Mouse (Mus musculus): ENCODE data around the gene Nrbf2. TPM values are rescaled to one million over a fixed set of nuclear protein-coding genes. Genes with fewer than 3 reads are reported as not detected.
A peak's percentile ranks its signal among the peaks of the same experiment; 100 is the strongest.

Nrbf2 gene
- polyA plus RNA-seq, 1 experiment from 2014 or later: 48.1 TPM

GRCm38 (mm10) chr10:67317931-67318460, 32.9 kb upstream of the Nrbf2 start:
- WGBS: 2% methylated on average over 20 of the region's 20 CpGs
- Histone ChIP-seq H3K4me1 (ENCODE audit: control insufficient read depth, insufficient read depth, low read length) (no peaks in the 10 kb centered on the region), H3K9me3 (replicated peaks; ENCODE audit: control insufficient read depth, low read length) (no peaks in the 10 kb centered on the region), H3K27ac (replicated peaks; ENCODE audit: low read depth, low read length) (no peak overlapping the region), H3K4me3 (ENCODE audit: low read depth, low read length) (peak overlapping the region; percentile 23), H3K4me2 (ENCODE audit: low read depth, low read length) (peak overlapping the region; percentile 49), H3K9ac (replicated peaks; ENCODE audit: low read length) (peak overlapping the region; percentile 47), H3K27me3 (ENCODE audit: control insufficient read depth, insufficient read depth, low read length) (peaks cover 8% of the 10 kb centered on the region), H3K36me3 (replicated peaks; ENCODE audit: control insufficient read depth, insufficient read depth, low read depth, low read length) (no peaks in the 10 kb centered on the region)
- DNase-seq (ENCODE audit: low spot score): peak; percentile 73
- 0 out of 2 replicates have a peak, but pooled peaks have one; percentile 23 for ATAC-seq (replicated peaks; ENCODE audit: insufficient number of reproducible peaks, low FRiP score, low TSS enrichment, low read depth)

GRCm38 (mm10) chr10:67314811-67315435, 29.8 kb upstream of the Nrbf2 start:
- no peaks in the 10 kb centered on the region for H3K36me3 ChIP-seq (replicated peaks; ENCODE audit: control insufficient read depth, insufficient read depth, low read depth, low read length)
- peaks cover 8% of the 10 kb centered on the region for H3K27me3 ChIP-seq (ENCODE audit: control insufficient read depth, insufficient read depth, low read length)
- 13% methylated on average over 10 of the region's 12 CpGs for WGBS

GRCm38 (mm10) chr10:67312456-67312855, 27.4 kb upstream of the Nrbf2 start:
- H3K9me3 ChIP-seq (replicated peaks; ENCODE audit: control insufficient read depth, low read length): no peaks in the 10 kb centered on the region
- no peak overlapping the region for H3K27ac ChIP-seq (replicated peaks; ENCODE audit: low read depth, low read length)
- ATAC-seq (replicated peaks; ENCODE audit: insufficient number of reproducible peaks, low FRiP score, low TSS enrichment, low read depth) (no peak), DNase-seq (ENCODE audit: low spot score) (no peak)
- H3K4me2 ChIP-seq (ENCODE audit: low read depth, low read length): no peak overlapping the region
- H3K36me3 ChIP-seq (replicated peaks; ENCODE audit: control insufficient read depth, insufficient read depth, low read depth, low read length): no peaks in the 10 kb centered on the region
- H3K9ac ChIP-seq (replicated peaks; ENCODE audit: low read length): no peak overlapping the region
- 54% methylated on average over 6 of the region's 6 CpGs for WGBS
- no peaks in the 10 kb centered on the region for H3K27me3 ChIP-seq (ENCODE audit: control insufficient read depth, insufficient read depth, low read length)
- H3K4me1 ChIP-seq (ENCODE audit: control insufficient read depth, insufficient read depth, low read length): no peaks in the 10 kb centered on the region
- no peak overlapping the region for H3K4me3 ChIP-seq (ENCODE audit: low read depth, low read length)

More at GRCm38 (mm10) chr10:67314811-67315435, 29.8 kb upstream of the Nrbf2 start:
- Histone ChIP-seq H3K4me1 (ENCODE audit: control insufficient read depth, insufficient read depth, low read length) (no peaks in the 10 kb centered on the region), H3K27ac (replicated peaks; ENCODE audit: low read depth, low read length) (no peak overlapping the region), H3K9ac (replicated peaks; ENCODE audit: low read length) (no peak overlapping the region), H3K9me3 (replicated peaks; ENCODE audit: control insufficient read depth, low read length) (no peaks in the 10 kb centered on the region), H3K4me2 (ENCODE audit: low read depth, low read length) (no peak overlapping the region), H3K4me3 (ENCODE audit: low read depth, low read length) (no peak overlapping the region)
- no peak; the same call in 1 of the 2 replicates for ATAC-seq (replicated peaks; ENCODE audit: insufficient number of reproducible peaks, low FRiP score, low TSS enrichment, low read depth)
- DNase-seq (ENCODE audit: low spot score): peak; percentile 82

- WGBS: 22% methylated on average over 9 of the region's 9 CpGs
- DNase-seq (ENCODE audit: low spot score): peak; percentile 81
Observed at GRCm38 (mm10) chr10:67311277-67311959, 26.3 kb upstream of the Nrbf2 start.

GRCm38 (mm10) chr10:67309483-67310138, 24.5 kb upstream of the Nrbf2 start:
- 80% methylated on average over 7 of the region's 7 CpGs for WGBS
- ATAC-seq (replicated peaks; ENCODE audit: insufficient number of reproducible peaks, low FRiP score, low TSS enrichment, low read depth): no peak
- Histone ChIP-seq H3K27me3 (ENCODE audit: control insufficient read depth, insufficient read depth, low read length) (no peaks in the 10 kb centered on the region), H3K27ac (replicated peaks; ENCODE audit: low read depth, low read length) (no peak overlapping the region), H3K9ac (replicated peaks; ENCODE audit: low read length) (no peak overlapping the region), H3K4me1 (ENCODE audit: control insufficient read depth, insufficient read depth, low read length) (no peaks in the 10 kb centered on the region), H3K4me2 (ENCODE audit: low read depth, low read length) (no peak overlapping the region), H3K36me3 (replicated peaks; ENCODE audit: control insufficient read depth, insufficient read depth, low read depth, low read length) (no peaks in the 10 kb centered on the region), H3K4me3 (ENCODE audit: low read depth, low read length) (no peak overlapping the region), H3K9me3 (replicated peaks; ENCODE audit: control insufficient read depth, low read length) (no peaks in the 10 kb centered on the region)
- no peak for DNase-seq (ENCODE audit: low spot score)

More at GRCm38 (mm10) chr10:67311277-67311959, 26.3 kb upstream of the Nrbf2 start:
- peak; percentile 39; the same call in 1 of the 2 replicates for ATAC-seq (replicated peaks; ENCODE audit: insufficient number of reproducible peaks, low FRiP score, low TSS enrichment, low read depth)
- no peaks in the 10 kb centered on the region for H3K36me3 ChIP-seq (replicated peaks; ENCODE audit: control insufficient read depth, insufficient read depth, low read depth, low read length)
- no peaks in the 10 kb centered on the region for H3K9me3 ChIP-seq (replicated peaks; ENCODE audit: control insufficient read depth, low read length)
- H3K27ac ChIP-seq (replicated peaks; ENCODE audit: low read depth, low read length): no peak overlapping the region
- H3K4me1 ChIP-seq (ENCODE audit: control insufficient read depth, insufficient read depth, low read length): no peaks in the 10 kb centered on the region
- H3K27me3 ChIP-seq (ENCODE audit: control insufficient read depth, insufficient read depth, low read length): no peaks in the 10 kb centered on the region
- no peak overlapping the region for H3K4me2 ChIP-seq (ENCODE audit: low read depth, low read length)
- H3K4me3 ChIP-seq (ENCODE audit: low read depth, low read length): no peak overlapping the region
- H3K9ac ChIP-seq (replicated peaks; ENCODE audit: low read length): no peak overlapping the region

- Histone ChIP-seq H3K36me3 (replicated peaks; ENCODE audit: control insufficient read depth, insufficient read depth, low read depth, low read length) (no peaks in the 10 kb centered on the region), H3K4me3 (ENCODE audit: low read depth, low read length) (no peak overlapping the region), H3K27ac (replicated peaks; ENCODE audit: low read depth, low read length) (no peak overlapping the region), H3K9me3 (replicated peaks; ENCODE audit: control insufficient read depth, low read length) (no peaks in the 10 kb centered on the region), H3K4me2 (ENCODE audit: low read depth, low read length) (no peak overlapping the region), H3K4me1 (ENCODE audit: control insufficient read depth, insufficient read depth, low read length) (no peaks in the 10 kb centered on the region), H3K27me3 (ENCODE audit: control insufficient read depth, insufficient read depth, low read length) (no peaks in the 10 kb centered on the region), H3K9ac (replicated peaks; ENCODE audit: low read length) (no peak overlapping the region)
- no peak for ATAC-seq (replicated peaks; ENCODE audit: insufficient number of reproducible peaks, low FRiP score, low TSS enrichment, low read depth)
- 61% methylated on average over 2 of the region's 2 CpGs for WGBS
- no peak for DNase-seq (ENCODE audit: low spot score)
Observed at GRCm38 (mm10) chr10:67302340-67302739, 17.2 kb upstream of the Nrbf2 start.

GRCm38 (mm10) chr10:67301046-67301445, 15.9 kb upstream of the Nrbf2 start:
- Histone ChIP-seq H3K4me2 (ENCODE audit: low read depth, low read length) (no peak overlapping the region), H3K9ac (replicated peaks; ENCODE audit: low read length) (no peak overlapping the region), H3K4me3 (ENCODE audit: low read depth, low read length) (no peak overlapping the region), H3K9me3 (replicated peaks; ENCODE audit: control insufficient read depth, low read length) (no peaks in the 10 kb centered on the region), H3K27me3 (ENCODE audit: control insufficient read depth, insufficient read depth, low read length) (no peaks in the 10 kb centered on the region), H3K4me1 (ENCODE audit: control insufficient read depth, insufficient read depth, low read length) (no peaks in the 10 kb centered on the region), H3K27ac (replicated peaks; ENCODE audit: low read depth, low read length) (no peak overlapping the region), H3K36me3 (replicated peaks; ENCODE audit: control insufficient read depth, insufficient read depth, low read depth, low read length) (no peaks in the 10 kb centered on the region)
- no peak for ATAC-seq (replicated peaks; ENCODE audit: insufficient number of reproducible peaks, low FRiP score, low TSS enrichment, low read depth)
- DNase-seq (ENCODE audit: low spot score): no peak
- WGBS: 94% methylated on average over 6 of the region's 6 CpGs
